In the genomic region with DNA sequence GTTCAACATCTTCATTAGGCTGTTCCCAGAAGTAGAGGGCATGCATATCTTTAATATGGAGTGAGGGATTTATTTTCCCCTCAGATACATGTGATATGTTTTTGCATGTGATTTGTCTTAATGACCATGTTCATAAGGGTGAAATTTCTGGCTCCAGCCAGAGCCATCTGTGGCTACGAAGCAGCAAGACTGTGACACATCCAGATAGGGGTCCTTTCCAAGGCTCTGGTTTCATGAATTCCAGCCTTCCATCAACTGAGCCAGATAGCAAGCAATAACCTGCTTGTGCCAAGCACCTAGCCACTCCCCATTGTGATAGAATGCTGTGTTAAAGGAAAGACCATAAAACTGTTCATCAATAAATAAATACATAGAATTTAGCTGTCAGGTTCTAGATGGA, we compare ENCODE assay signal across 18 mouse cellular contexts.
"Had no signal": no experiment of that assay in that cellular context is flagged by ENCODE, and none has a peak within 500 bp of the region (broad histone marks: within the 10 kb centered on the region; RNA-seq: fewer than 3 reads in every experiment).

No protein-coding gene starts in this region.

- DNase-seq: liver, postnatal 0 days; lung, adult 2 months; lung, postnatal 14 days; lung, postnatal 36 days; midbrain, embryonic 14.5 days; right cerebral cortex, postnatal 14 days; thymus, adult 2 months; thymus, postnatal 25 days; thymus, postnatal 4 days had no signal

- H3K27ac ChIP-seq: lung, embryonic 15.5 days; macrophage; neural tube, embryonic 12.5 days; stomach, embryonic 15.5 days; stomach, postnatal 0 days had no signal

- H3K4me2 ChIP-seq: lung, embryonic 15.5 days; midbrain, embryonic 11.5 days; neural tube, embryonic 12.5 days; stomach, embryonic 15.5 days had no signal

- H3K4me3 ChIP-seq: lung, embryonic 15.5 days; megakaryocyte, embryonic 14.5 days; neural tube, embryonic 12.5 days; stomach, embryonic 15.5 days had no signal

- H3K4me1 ChIP-seq: lung, embryonic 15.5 days; megakaryocyte, embryonic 14.5 days; neural tube, embryonic 12.5 days; stomach, embryonic 15.5 days had no signal

- ATAC-seq: liver, postnatal 0 days; lung, postnatal 0 days; midbrain, embryonic 16.5 days had no signal

- H3K27me3 ChIP-seq: lung, embryonic 15.5 days; megakaryocyte, embryonic 14.5 days; neural tube, embryonic 12.5 days; stomach, embryonic 15.5 days had no signal

- H3K36me3 ChIP-seq: lung, embryonic 15.5 days; neural tube, embryonic 12.5 days; stomach, embryonic 15.5 days had no signal

- H3K9ac ChIP-seq: liver, postnatal 0 days; lung, embryonic 15.5 days; neural tube, embryonic 12.5 days; stomach, embryonic 15.5 days had no signal

- H3K9me3 ChIP-seq: lung, embryonic 15.5 days; neural tube, embryonic 12.5 days; stomach, embryonic 15.5 days had no signal
